Mouse (Mus musculus) skeletal muscle tissue, postnatal 0 days (tissue): ENCODE data around the gene Zfyve26. TPM values are rescaled to one million over a fixed set of nuclear protein-coding genes. Genes with fewer than 3 reads are reported as not detected.

Source experiments
- polyA plus RNA-seq: library from polyadenylated mRNA; unstranded; fragments of >200 nt; fragmentation: Nextera tagmentation; extraction: Ambion mirVana; gene quantifications from 2 replicates; pipeline ENCODE4 v1.2.1, GENCODE M21; 2015

Gene Zfyve26
- polyA plus RNA-seq: 5.7 TPM in 2 replicates

DNA sequence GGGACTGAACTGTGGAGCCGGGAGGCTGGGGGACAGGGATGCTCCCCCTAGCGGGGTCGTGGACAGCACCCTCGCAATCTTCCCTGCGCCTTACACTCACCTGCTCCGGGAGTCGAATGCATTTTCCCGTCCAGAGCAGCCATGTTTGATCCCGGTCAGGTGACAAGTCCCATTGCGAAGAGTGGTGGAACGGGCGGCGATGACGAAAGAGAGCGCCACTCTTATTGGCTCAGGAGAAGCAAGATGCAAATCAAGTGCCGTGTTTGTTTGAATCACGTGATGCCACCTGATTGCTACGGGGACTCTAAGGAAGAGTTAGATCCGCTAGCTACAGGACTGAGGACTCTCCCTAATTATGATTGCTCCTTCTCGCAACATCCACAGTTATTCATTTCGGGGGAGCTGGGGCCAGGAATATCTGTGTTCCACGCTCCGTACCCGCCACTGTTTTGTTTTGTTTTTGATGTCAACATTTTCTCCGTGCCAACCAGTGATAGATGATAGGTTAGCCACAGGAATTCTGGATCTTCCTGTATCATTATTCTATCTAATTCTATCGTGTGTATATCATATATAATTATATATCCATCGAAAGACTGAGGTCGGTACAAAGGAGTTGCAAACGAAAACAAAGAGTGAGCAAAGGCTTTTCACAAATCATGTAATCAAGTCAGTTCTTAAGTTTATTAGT is at the start of gene Zfyve26:
Gene Zfyve26 (minus strand): TSS at position 179 of the 691 bp plus-strand sequence.

GRCm38 (mm10) chr12:79297121-79297576 is 1.0 kb upstream of the Zfyve26 start, which contains the start of gene Rad51b:
Gene Rad51b (plus strand): TSS chr12:79297282.

GRCm38 (mm10) chr12:79208703-79209464 is 87.2 kb downstream of the Zfyve26 start, which contains the start of gene Rdh12:
Gene Rdh12 (plus strand): TSS chr12:79208914.

DNA sequence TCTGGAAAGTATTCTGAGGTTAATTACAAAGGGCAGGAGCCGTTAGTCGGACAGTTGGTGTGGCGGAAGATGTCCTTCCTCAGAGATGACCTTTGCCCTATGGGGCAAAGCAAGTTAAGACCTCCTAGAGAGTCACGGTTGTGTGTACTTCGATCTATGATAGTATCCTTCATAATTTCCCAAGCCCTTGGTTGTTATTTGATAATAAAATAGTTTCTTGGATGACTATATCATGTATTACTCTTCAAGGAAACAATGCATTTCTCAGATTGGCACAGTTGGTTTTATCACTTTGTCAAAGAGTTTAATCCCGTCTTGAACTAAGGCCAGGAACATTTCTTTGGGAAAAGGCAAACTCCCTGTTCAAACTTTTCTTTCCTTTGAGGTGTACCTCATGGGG is 103.9 kb downstream of the Zfyve26 start, which contains the start of gene Rdh11:
Gene Rdh11 (minus strand): TSS at position 101 of the 400 bp plus-strand sequence.

Other genes with a start within 250 kb of the Zfyve26 start
- gene Pigh, start 206.7 kb downstream of the Zfyve26 start, polyA plus RNA-seq: 5.1 and 7.2 TPM in 2 replicates
- gene Arg2, start 165.5 kb downstream of the Zfyve26 start, polyA plus RNA-seq: not detected in 2 replicates
- 65.0 and 72.1 TPM in 2 replicates for gene Vti1b, start 123.6 kb downstream of the Zfyve26 start, polyA plus RNA-seq
- 5.9 and 6.8 TPM in 2 replicates for gene Rdh11, start 104.0 kb downstream of the Zfyve26 start, polyA plus RNA-seq
- 0.76 and 2.2 TPM in 2 replicates for gene Rdh12, start 87.4 kb downstream of the Zfyve26 start, polyA plus RNA-seq
- 1.7 and 2.0 TPM in 2 replicates for gene Rad51b, start 978 bp upstream of the Zfyve26 start, polyA plus RNA-seq